27 mouse cellular contexts compared by ENCODE assay signal in the genomic region with DNA sequence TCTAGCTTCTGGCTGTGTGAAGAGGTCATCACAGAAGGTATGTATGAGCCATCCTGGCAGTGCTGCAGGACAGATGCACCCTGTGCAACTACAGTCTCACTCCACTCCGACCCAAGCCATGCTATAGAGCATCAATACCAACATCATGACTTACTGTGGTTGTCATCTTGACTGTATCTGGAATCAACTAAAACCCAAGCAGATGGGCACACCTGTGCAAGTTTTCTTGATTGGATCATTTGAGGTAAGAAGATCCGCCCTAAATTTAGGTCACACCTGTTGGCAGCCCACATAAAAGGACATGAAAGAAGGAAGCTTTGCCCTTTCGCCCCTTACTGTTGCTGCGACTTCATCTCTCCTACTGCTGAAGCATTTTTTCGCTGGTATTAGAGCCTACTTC. TPM values are rescaled to one million over a fixed set of nuclear protein-coding genes. Genes with fewer than 3 reads are reported as not detected.
DNase-seq lines count a peak whose midpoint lies in the region; ATAC-seq lines count a peak whose summit lies in the region.
"Had no signal": no experiment of that assay in that cellular context is flagged by ENCODE, and none has a peak within 500 bp of the region (broad histone marks: within the 10 kb centered on the region; RNA-seq: fewer than 3 reads in every experiment).

No protein-coding gene starts in this region.

- no peak overlapping the region for H3K4me2 ChIP-seq in heart, embryonic 11.5 days
- no peak overlapping the region for H3K4me2 ChIP-seq in midbrain, embryonic 11.5 days
- H3K4me2 ChIP-seq: forebrain, embryonic 13.5 days; heart, embryonic 13.5 days; hindbrain, embryonic 12.5 days; hindbrain, embryonic 15.5 days had no signal

- no peaks in the 10 kb centered on the region; the same call in 1 of the 2 replicates for H3K27me3 ChIP-seq in heart, embryonic 11.5 days (ENCODE audit: control insufficient read depth, insufficient read depth, low read length)
- H3K27me3 ChIP-seq in midbrain, embryonic 11.5 days (ENCODE audit: control insufficient read depth, insufficient read depth, low read length) = no peaks in the 10 kb centered on the region
- H3K27me3 ChIP-seq: CH12.LX; forebrain, embryonic 13.5 days; hindbrain, embryonic 12.5 days; hindbrain, embryonic 15.5 days had no signal

- H3K4me3 ChIP-seq in heart, embryonic 11.5 days (ENCODE audit: low read depth, low read length) = no peak overlapping the region
- H3K4me3 ChIP-seq in midbrain, embryonic 11.5 days (ENCODE audit: low read depth, low read length) = no peak overlapping the region
- H3K4me3 ChIP-seq: forebrain, embryonic 10.5 days; forebrain, embryonic 13.5 days; heart, embryonic 13.5 days; hindbrain, embryonic 12.5 days; hindbrain, embryonic 15.5 days had no signal

- WGBS in heart, embryonic 11.5 days (ENCODE audit: insufficient replicate concordance) = 76% methylated on average over 5 of the region's 5 CpGs
- WGBS in midbrain, embryonic 11.5 days = 79% methylated on average over 5 of the region's 5 CpGs

- H3K4me1 ChIP-seq in heart, embryonic 11.5 days (ENCODE audit: control insufficient read depth, insufficient read depth, low read length) = no peaks in the 10 kb centered on the region
- H3K4me1 ChIP-seq in midbrain, embryonic 11.5 days (ENCODE audit: control insufficient read depth, insufficient read depth, low read length) = no peaks in the 10 kb centered on the region
- H3K4me1 ChIP-seq: forebrain, embryonic 10.5 days; forebrain, embryonic 13.5 days; heart, embryonic 13.5 days; hindbrain, embryonic 12.5 days; hindbrain, embryonic 15.5 days had no signal

- no peak for ATAC-seq in heart, embryonic 11.5 days (replicated peaks; ENCODE audit: insufficient number of reproducible peaks, low FRiP score, low TSS enrichment)
- ATAC-seq in midbrain, embryonic 11.5 days (ENCODE audit: low FRiP score) = no peak
- ATAC-seq: forebrain, embryonic 13.5 days; forebrain, embryonic 16.5 days; Patski had no signal

- no peaks in the 10 kb centered on the region for H3K36me3 ChIP-seq in heart, embryonic 11.5 days (ENCODE audit: control insufficient read depth, insufficient read depth, low read length)
- no peaks in the 10 kb centered on the region for H3K36me3 ChIP-seq in midbrain, embryonic 11.5 days (ENCODE audit: control insufficient read depth, insufficient read depth, low read length)
- H3K36me3 ChIP-seq: forebrain, embryonic 10.5 days; G1E; heart, embryonic 13.5 days; hindbrain, embryonic 12.5 days; hindbrain, embryonic 15.5 days had no signal

- no peak overlapping the region for H3K9ac ChIP-seq in heart, embryonic 11.5 days (ENCODE audit: low read depth, low read length)
- no peak overlapping the region for H3K9ac ChIP-seq in midbrain, embryonic 11.5 days (ENCODE audit: low read length)
- H3K9ac ChIP-seq: forebrain, embryonic 13.5 days; heart, embryonic 13.5 days; hindbrain, embryonic 12.5 days; hindbrain, embryonic 15.5 days had no signal

- peak; percentile 31 for DNase-seq in heart, adult 11 months
- peak; percentile 35 for DNase-seq in A20 (ENCODE audit: low read depth, low spot score)
- DNase-seq in thymus, postnatal 0 days (ENCODE audit: low spot score) = peak; percentile 84
- DNase-seq in thymus, postnatal 25 days = peak; percentile 64
- no peak for DNase-seq in midbrain, embryonic 11.5 days (ENCODE audit: low spot score, missing footprints)
- DNase-seq in gastrocnemius, adult 8-10 months (ENCODE audit: low spot score in 2 of 2) = no peak
- no peak for DNase-seq in lung, postnatal 25 days (ENCODE audit: low spot score)
- DNase-seq: adrenal gland, postnatal 10 days; adrenal gland, postnatal 36 days; B cell, adult 2 months; cerebellum, adult 18-20 months; cerebellum, adult 9-10 months; cerebellum, postnatal 14 days; gastrocnemius, postnatal 14 days; heart, adult 18-20 months; heart, postnatal 14 days; heart, postnatal 4 days had no signal

- H3K9me3 ChIP-seq in heart, embryonic 11.5 days (replicated peaks; ENCODE audit: control insufficient read depth, low read length) = no peaks in the 10 kb centered on the region
- H3K9me3 ChIP-seq in midbrain, embryonic 11.5 days (ENCODE audit: control insufficient read depth, low read length) = no peaks in the 10 kb centered on the region
- H3K9me3 ChIP-seq: forebrain, embryonic 10.5 days; forebrain, embryonic 13.5 days; G1E; heart, embryonic 13.5 days; hindbrain, embryonic 12.5 days; hindbrain, embryonic 15.5 days had no signal

- H3K27ac ChIP-seq in heart, embryonic 11.5 days (ENCODE audit: low read depth, low read length) = no peak overlapping the region
- no peak overlapping the region for H3K27ac ChIP-seq in midbrain, embryonic 11.5 days (ENCODE audit: low read depth, low read length)
- H3K27ac ChIP-seq: forebrain, embryonic 10.5 days; forebrain, embryonic 13.5 days; heart, embryonic 13.5 days; hindbrain, embryonic 12.5 days; hindbrain, embryonic 15.5 days had no signal

RNA-seq across cellular contexts. Expression of a gene that starts 33.6 kb away (rescaled TPM):
- polyA plus RNA-seq in heart, embryonic 11.5 days (2014; fragmentation: Nextera tagmentation; extraction: Ambion mirVana) = 5.1 and 5.5 TPM in 2 replicates
- polyA plus RNA-seq in thymus, postnatal 0 days (2015; fragmentation: Nextera tagmentation; extraction: Ambion mirVana) = 16.1 and 21.3 TPM in 2 replicates
- polyA plus RNA-seq in midbrain, embryonic 11.5 days (2014; fragmentation: Nextera tagmentation; extraction: Ambion mirVana) = 5.1 and 8.2 TPM in 2 replicates
- total RNA-seq in gastrocnemius, adult 8-10 months (2022) = 1 to 10 TPM; 1.6 to 2.2 (median 1.9) TPM

RNA-seq across cellular contexts. Expression of a gene that starts 33.7 kb away (rescaled TPM):
- polyA plus RNA-seq in heart, embryonic 11.5 days (2014; fragmentation: Nextera tagmentation; extraction: Ambion mirVana) = 33.2 and 38.6 TPM in 2 replicates
- 37.5 and 39.0 TPM in 2 replicates for polyA plus RNA-seq in thymus, postnatal 0 days (2015; fragmentation: Nextera tagmentation; extraction: Ambion mirVana)
- polyA plus RNA-seq in midbrain, embryonic 11.5 days (2014; fragmentation: Nextera tagmentation; extraction: Ambion mirVana) = 33.3 and 36.0 TPM in 2 replicates
- 10 to 100 TPM in 1 of 4 experiments, 1 to 10 TPM in 3; 7.3 to 10.4 (median 8.2) TPM for total RNA-seq in gastrocnemius, adult 8-10 months (2022)

RNA-seq across cellular contexts. Expression of a gene that starts 51.7 kb away (rescaled TPM):
- 29.4 and 36.7 TPM in 2 replicates for polyA plus RNA-seq in heart, embryonic 11.5 days (2014; fragmentation: Nextera tagmentation; extraction: Ambion mirVana)
- 42.1 and 43.7 TPM in 2 replicates for polyA plus RNA-seq in thymus, postnatal 0 days (2015; fragmentation: Nextera tagmentation; extraction: Ambion mirVana)
- 30.0 and 31.3 TPM in 2 replicates for polyA plus RNA-seq in midbrain, embryonic 11.5 days (2014; fragmentation: Nextera tagmentation; extraction: Ambion mirVana)
- 10 to 100 TPM; 50.4 to 56.5 (median 54.1) TPM for total RNA-seq in gastrocnemius, adult 8-10 months (2022)

Comparison
In these comparisons a context has a peak if more than half of its experiments do, and no peak if none do; other contexts are left out.
1. DNase-seq: peak in heart, adult 11 months (single experiment), A20 (single experiment), thymus, postnatal 0 days (single experiment) and thymus, postnatal 25 days (single experiment); none in midbrain, embryonic 11.5 days (single experiment), gastrocnemius, adult 8-10 months (0 of 2) and lung, postnatal 25 days (single experiment).